8 mouse cellular contexts compared by ENCODE assay signal in genomic region chr14:8002432-8003092, GRCm38 (mm10). TPM values are rescaled to one million over a fixed set of nuclear protein-coding genes. Genes with fewer than 3 reads are reported as not detected.
DNase-seq lines count a peak whose midpoint lies in the region; ATAC-seq and TF ChIP-seq lines count a peak whose summit lies in the region.

Gene Abhd6 (plus strand): TSS chr14:8002902.

- DNase-seq in cerebellum, adult 18-20 months, result peak; percentile 92 to 93
- DNase-seq in layer of hippocampus, adult 8-10 months (ENCODE audit: low spot score in 2 of 2), result peak; percentile 81 to 83
- peak; percentile 88 for DNase-seq in lung, embryonic 14.5 days
- peak; percentile 54 to 62 for DNase-seq in thymus, adult 18-20 months

- peak within 1 kb of the TSS; percentile 34 for H3K9ac ChIP-seq in ES-Bruce4 (ENCODE audit: low read depth, poor library complexity, severe bottlenecking)
- peak within 1 kb of the TSS; percentile 53 for H3K9ac ChIP-seq in lung, embryonic 14.5 days

- 2% methylated on average over 38 of the region's 38 CpGs for WGBS in lung, embryonic 14.5 days
- under 1% methylated on average over 38 of the region's 38 CpGs for WGBS in olfactory bulb, adult 2 months

- no peaks in the 10 kb centered on the region for H3K36me3 ChIP-seq in ES-Bruce4 (ENCODE audit: control insufficient read depth, insufficient read depth, low read length, poor library complexity, severe bottlenecking)
- no peaks in the 10 kb centered on the region for H3K36me3 ChIP-seq in lung, embryonic 14.5 days (ENCODE audit: insufficient read depth)

- no peaks in the 10 kb centered on the region for H3K9me3 ChIP-seq in ES-Bruce4 (replicated peaks; ENCODE audit: control insufficient read depth, insufficient read depth, low read length, poor library complexity, severe bottlenecking)
- no peaks in the 10 kb centered on the region for H3K9me3 ChIP-seq in lung, embryonic 14.5 days (ENCODE audit: low read depth, low read length)

- H3K27me3 ChIP-seq in ES-Bruce4 (ENCODE audit: control insufficient read depth, insufficient read depth, low read length, poor library complexity, severe bottlenecking), result peaks cover 5% of the 10 kb centered on the region
- peaks cover 24% of the 10 kb centered on the region for H3K27me3 ChIP-seq in lung, embryonic 14.5 days (ENCODE audit: insufficient read depth, low read length)

- H3K4me1 ChIP-seq in ES-Bruce4 (ENCODE audit: control insufficient read depth, insufficient read depth, low read length), result no peaks in the 10 kb centered on the region
- 0 out of 2 replicates have a peak, but pooled peaks cover 7% of the 10 kb centered on the region for H3K4me1 ChIP-seq in lung, embryonic 14.5 days (ENCODE audit: insufficient read depth)
- peaks cover 10% of the 10 kb centered on the region for H3K4me1 ChIP-seq in olfactory bulb, adult 2 months (ENCODE audit: control insufficient read depth, insufficient read depth, low read length)

- H3K4me3 ChIP-seq in ES-Bruce4 (ENCODE audit: low read depth, low read length), result peak within 1 kb of the TSS; percentile 88
- H3K4me3 ChIP-seq in lung, embryonic 14.5 days (ENCODE audit: low read depth, low read length), result peak within 1 kb of the TSS; percentile 47
- H3K4me3 ChIP-seq in olfactory bulb, adult 2 months (ENCODE audit: insufficient read depth, low read depth, low read length), result peak within 1 kb of the TSS; percentile 84

- ATAC-seq in frontal cortex, adult (ENCODE audit: low TSS enrichment), result peak; percentile 66
- peak; percentile 84 to 90 for ATAC-seq in hematopoietic stem cell, adult 5-6 weeks (replicated peaks in 1 of 2; ENCODE audit: insufficient read depth in 1 of 2, low FRiP score in 2 of 2, low TSS enrichment in 1 of 2, low read depth in 1 of 2, poor library complexity in 2 of 2, severe bottlenecking in 2 of 2)
- peak; percentile 80 for ATAC-seq in lung, embryonic 14.5 days (ENCODE audit: insufficient read depth)

- TF ChIP-seq CTCF in ES-Bruce4 (IDR thresholded peaks at IDR 0.05; ENCODE audit: low read depth, low read length), result no peak
- no peak for TF ChIP-seq CTCF in lung, embryonic 14.5 days (IDR thresholded peaks at IDR 0.05; ENCODE audit: low read depth)
- TF ChIP-seq CTCF in olfactory bulb, adult 2 months (IDR thresholded peaks at IDR 0.05; ENCODE audit: insufficient read depth, low read depth, low read length), result no peak; the same call in 1 of the 2 replicates

- H3K27ac ChIP-seq in ES-Bruce4 (ENCODE audit: insufficient read depth, low read length), result no peak within 1 kb of the TSS
- H3K27ac ChIP-seq in lung, embryonic 14.5 days (ENCODE audit: low read depth), result no peak within 1 kb of the TSS
- H3K27ac ChIP-seq in olfactory bulb, adult 2 months (ENCODE audit: insufficient read depth, low read depth, low read length), result peak within 1 kb of the TSS; percentile 32

- TF ChIP-seq EP300 in ES-Bruce4 (IDR thresholded peaks at IDR 0.05; ENCODE audit: insufficient read depth, low read depth, low read length), result no peak

- TF ChIP-seq POLR2A in ES-Bruce4 (IDR thresholded peaks at IDR 0.05; ENCODE audit: insufficient read depth, low read length), result peak; percentile 71
- TF ChIP-seq POLR2A in olfactory bulb, adult 2 months (IDR thresholded peaks at IDR 0.05; ENCODE audit: insufficient read depth, low read depth, low read length), result peak; percentile 73

- peak within 1 kb of the TSS; percentile 79 for H3K4me2 ChIP-seq in lung, embryonic 14.5 days

RNA-seq across cellular contexts. Expression of gene Abhd6, which starts in this region (rescaled TPM):
- polyA plus RNA-seq in ES-Bruce4 (2011; ENCODE audit: insufficient read depth, insufficient read length, low read depth, missing spikeins), result 12.6 and 14.9 TPM in 2 replicates
- 5.1 and 6.6 TPM in 2 replicates for total RNA-seq in hematopoietic stem cell, adult 5-6 weeks (2017)
- total RNA-seq in layer of hippocampus, adult 8-10 months (2022), result 10 to 100 TPM; 59.0 to 78.0 (median 67.0) TPM
- 14.8 and 15.1 TPM in 2 replicates for polyA plus RNA-seq in lung, embryonic 14.5 days (2014; fragmentation: Nextera tagmentation; extraction: Ambion mirVana)
- not detected in 2 replicates for polyA plus RNA-seq in olfactory bulb, adult 2 months (2012; ENCODE audit: insufficient read depth, insufficient read length, low replicate concordance, missing spikeins)
